Mouse (Mus musculus) neural tube, embryonic 12.5 days (tissue): ENCODE data around the gene Sqstm1. TPM values are rescaled to one million over a fixed set of nuclear protein-coding genes. Genes with fewer than 3 reads are reported as not detected.

Experiments used
- ATAC-seq: fragments of 200-750 bp; cut with Nextera tagmentation; 2 replicates; pipeline ENCODE4 v1.8.0; 2017; ENCODE audit warnings: low read depth, mild to moderate bottlenecking, moderate TSS enrichment, moderate library complexity; ENCODE audit not compliant: low FRiP score
- H3K27ac ChIP-seq: fragments of 300-500 bp; sonication (generic); 2 replicates; pipeline ENCODE4 v1.5.1; 2016
- H3K27me3 ChIP-seq: fragments of 300-500 bp; sonication (generic); replicated peaks from 2 replicates; pipeline ENCODE4 v1.6.1; 2016; ENCODE audit warnings: mild to moderate bottlenecking
- H3K36me3 ChIP-seq: fragments of 300-500 bp; sonication (generic); 2 replicates; pipeline ENCODE4 v1.6.1; 2016; ENCODE audit warnings: mild to moderate bottlenecking
- H3K4me1 ChIP-seq: fragments of 300-500 bp; sonication (generic); 2 replicates; pipeline ENCODE4 v1.6.1; 2016
- H3K4me2 ChIP-seq: fragments of 300-500 bp; sonication (generic); replicated peaks from 2 replicates; pipeline ENCODE4 v1.6.1; 2016; ENCODE audit warnings: mild to moderate bottlenecking
- H3K4me3 ChIP-seq: fragments of 300-500 bp; sonication (generic); 2 replicates; pipeline ENCODE4 v1.5.1; 2016
- H3K9ac ChIP-seq: fragments of 300-500 bp; sonication (generic); 2 replicates; pipeline ENCODE4 v1.6.1; 2016; ENCODE audit warnings: mild to moderate bottlenecking
- H3K9me3 ChIP-seq: fragments of 300-500 bp; sonication (generic); 2 replicates; pipeline ENCODE4 v1.6.1; 2016; ENCODE audit warnings: mild to moderate bottlenecking
- WGBS: fragments of 180-500 bp; shearing (Covaris S2); methylation state at CpG from one replicate; pipeline ENCODE4 v1.1.7; 2016; 5-methylcytosine and 5-hydroxymethylcytosine counted together
- polyA plus RNA-seq: library from polyadenylated mRNA; unstranded; fragments of >200 nt; fragmentation: Nextera tagmentation; extraction: Ambion mirVana; gene quantifications from 2 replicates; pipeline ENCODE4 v1.2.1, GENCODE M21; 2016

The Sqstm1 gene
- polyA plus RNA-seq, 1 experiment from 2014 or later: 241 TPM

DNA sequence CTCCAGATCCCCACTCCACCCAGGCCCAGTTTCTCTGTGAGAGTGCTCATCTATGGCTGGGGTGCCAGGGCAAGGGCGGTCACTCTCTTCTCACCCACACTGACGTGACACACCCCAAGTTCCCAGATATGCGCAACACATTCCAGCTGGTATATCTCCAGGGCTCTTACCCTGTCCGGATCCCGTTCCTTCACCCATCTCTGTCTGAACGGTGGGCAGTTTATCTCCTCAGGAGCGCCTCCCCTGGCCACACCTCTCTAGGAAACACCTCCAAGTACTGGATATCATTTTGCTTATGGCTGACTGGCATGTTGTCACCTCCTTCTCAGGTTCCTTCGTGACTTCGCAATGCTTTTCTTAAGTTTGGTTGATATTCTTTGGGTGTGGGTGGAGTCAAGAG, 5.0 kb upstream of the Sqstm1 start:
- Histone ChIP-seq H3K4me1 (peaks cover 5% of the 10 kb centered on the region), H3K36me3 (no peaks in the 10 kb centered on the region), H3K27ac (no peak overlapping the region), H3K9ac (no peak overlapping the region), H3K4me3 (no peak overlapping the region), H3K4me2 (peak overlapping the region; percentile 33), H3K27me3 (no peaks in the 10 kb centered on the region), H3K9me3 (no peaks in the 10 kb centered on the region)
- ATAC-seq: no peak
- WGBS: 25% methylated on average over 9 of the region's 9 CpGs

DNA sequence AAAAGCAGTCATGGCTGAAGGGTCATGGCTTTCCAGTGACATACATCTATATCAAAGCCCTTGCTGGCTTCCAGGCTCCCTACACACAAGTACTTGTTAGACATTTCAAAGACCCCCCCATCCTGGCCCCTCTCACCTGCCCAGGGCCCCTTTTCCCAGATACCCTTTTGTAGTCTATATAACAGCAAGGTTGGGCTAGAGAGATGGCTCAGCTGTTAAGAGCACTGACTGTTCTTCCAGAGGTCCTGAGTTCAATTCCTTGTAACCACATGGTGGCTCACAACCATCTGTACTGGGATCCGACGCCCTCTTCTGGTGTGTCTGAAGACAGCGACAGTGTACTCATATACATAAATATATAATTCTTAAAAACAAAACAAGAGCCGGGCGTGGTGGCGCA, 4.0 kb upstream of the Sqstm1 start:
- Histone ChIP-seq H3K9ac (no peak overlapping the region), H3K9me3 (no peaks in the 10 kb centered on the region), H3K27me3 (no peaks in the 10 kb centered on the region), H3K4me2 (no peak overlapping the region), H3K4me1 (peaks cover 5% of the 10 kb centered on the region), H3K27ac (no peak overlapping the region), H3K36me3 (no peaks in the 10 kb centered on the region), H3K4me3 (no peak overlapping the region)
- no peak for ATAC-seq
- 92% methylated on average over 6 of the region's 6 CpGs for WGBS

DNA sequence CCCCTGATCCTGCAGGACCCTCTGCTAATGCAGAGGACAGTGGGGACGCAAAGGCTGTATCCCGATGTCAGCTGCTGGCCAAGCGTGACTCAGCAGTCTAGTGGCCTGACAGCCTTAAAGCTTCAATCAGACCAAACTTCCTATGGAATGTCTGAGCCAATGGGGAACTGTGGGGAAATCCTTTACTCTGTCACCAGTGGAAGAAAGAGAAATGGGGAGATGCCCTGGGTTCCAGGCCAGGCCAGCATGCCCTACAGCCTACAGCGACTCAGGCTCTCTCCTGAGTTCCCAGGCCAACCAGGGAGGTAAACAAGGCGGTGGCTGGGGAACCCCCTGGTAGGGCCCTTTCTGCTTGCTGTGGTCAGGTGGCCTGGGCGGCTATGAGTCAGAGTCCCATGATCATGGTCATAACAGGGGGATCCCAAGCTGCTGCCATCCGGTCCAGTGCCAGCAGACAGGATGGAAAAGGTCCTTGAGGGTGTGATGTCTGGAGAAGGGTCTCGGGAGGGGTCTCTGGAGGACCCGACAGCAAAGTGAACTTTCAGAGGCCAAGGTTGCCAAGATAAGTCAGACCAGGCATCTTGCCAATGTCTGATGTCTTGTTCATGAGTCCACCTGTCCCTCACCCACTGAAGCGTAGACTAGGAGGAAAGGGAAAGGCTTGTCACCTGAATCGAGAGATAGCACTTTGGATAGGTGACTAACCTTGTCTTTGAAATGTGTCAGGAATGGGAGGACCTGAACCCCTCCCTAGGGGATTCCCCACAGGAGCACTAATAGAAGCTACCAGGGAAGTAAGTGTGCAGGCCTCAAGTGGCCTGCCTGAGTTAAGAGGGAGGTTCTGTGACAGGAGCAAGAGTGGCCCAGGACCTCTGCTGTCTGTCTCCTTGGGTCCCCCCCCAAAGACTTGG, 2.5 kb upstream of the Sqstm1 start:
- 69% methylated on average over 11 of the region's 11 CpGs for WGBS
- Histone ChIP-seq H3K9me3 (no peaks in the 10 kb centered on the region), H3K36me3 (no peaks in the 10 kb centered on the region), H3K27ac (no peak overlapping the region), H3K4me1 (peaks cover 12% of the 10 kb centered on the region), H3K4me2 (no peak overlapping the region), H3K9ac (no peak overlapping the region), H3K27me3 (no peaks in the 10 kb centered on the region), H3K4me3 (no peak overlapping the region)
- ATAC-seq: no peak

DNA sequence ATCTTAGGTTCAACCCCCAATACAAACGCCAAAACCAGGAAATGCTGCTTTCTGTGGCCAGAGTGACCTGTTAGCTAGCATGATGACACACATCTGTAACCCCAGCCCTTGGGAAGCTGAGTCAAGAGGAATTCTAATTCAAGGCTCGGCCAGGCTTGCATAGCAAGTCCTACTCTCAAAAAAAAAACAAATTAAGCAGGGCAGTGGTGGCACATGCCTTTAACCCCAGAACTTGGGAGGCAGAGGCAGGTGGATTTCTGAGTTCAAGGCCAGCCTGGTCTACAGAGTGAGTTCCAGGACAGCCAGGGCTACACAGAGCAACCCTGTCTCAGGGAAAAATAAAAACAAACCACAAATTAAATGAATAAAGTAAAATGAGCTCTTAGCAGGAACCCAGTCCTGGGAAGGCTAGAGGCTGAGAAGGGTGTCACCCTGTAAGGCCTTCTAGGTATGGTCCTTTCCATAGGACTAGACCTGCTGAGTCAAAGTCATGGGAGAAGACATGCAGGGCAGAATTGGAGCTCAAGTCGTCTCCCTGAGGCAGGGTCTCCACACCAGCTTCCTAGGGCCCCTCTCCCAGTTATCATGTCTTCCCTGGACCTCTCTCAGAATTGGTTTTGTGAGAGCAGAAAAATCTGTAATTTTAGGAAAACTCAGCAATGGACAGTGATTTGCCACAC, 1.6 kb upstream of the Sqstm1 start:
- Histone ChIP-seq H3K36me3 (peaks cover 5% of the 10 kb centered on the region), H3K4me3 (no peak overlapping the region), H3K9ac (no peak overlapping the region), H3K27me3 (no peaks in the 10 kb centered on the region), H3K4me2 (no peak overlapping the region), H3K27ac (no peak overlapping the region), H3K4me1 (peaks cover 12% of the 10 kb centered on the region), H3K9me3 (no peaks in the 10 kb centered on the region)
- WGBS: 77% methylated on average over 3 of the region's 3 CpGs
- no peak for ATAC-seq

DNA sequence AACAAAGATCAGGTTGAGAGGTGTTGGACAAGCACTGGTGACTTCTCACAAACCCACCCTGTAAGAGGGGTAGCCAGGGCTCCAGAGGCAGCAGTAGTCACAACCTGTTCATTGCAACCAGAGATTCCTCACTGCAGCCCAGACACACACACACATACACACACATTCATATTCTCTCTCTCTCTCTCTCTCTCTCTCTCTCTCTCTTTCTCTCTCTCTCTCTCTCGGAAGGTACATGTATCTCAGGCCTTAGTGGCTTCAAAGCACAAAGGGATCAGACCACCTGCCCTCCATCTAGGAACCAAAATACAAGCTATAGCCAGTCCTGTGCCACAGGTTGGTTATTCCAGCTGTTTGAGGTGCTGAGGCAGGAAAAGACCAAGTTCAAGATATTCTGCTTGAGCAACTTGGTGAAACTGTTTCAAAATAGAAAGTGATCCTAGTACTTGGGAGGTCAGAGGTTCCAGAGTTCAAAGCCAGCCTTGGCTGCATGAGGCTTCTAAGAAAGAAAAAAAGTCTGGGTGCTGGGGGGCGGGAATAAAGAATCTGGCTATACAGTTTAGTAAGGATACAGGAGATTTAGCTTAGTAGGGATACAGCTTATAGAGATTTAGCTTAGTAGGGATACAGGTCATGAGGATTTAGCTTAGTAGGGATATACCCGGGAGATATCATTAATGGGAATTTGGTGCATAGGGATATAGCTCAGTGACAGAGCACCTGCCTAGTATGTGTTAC, 864 bp upstream of the Sqstm1 start:
- Histone ChIP-seq H3K4me3 (no peak overlapping the region), H3K4me2 (peak overlapping the region; percentile 65), H3K4me1 (peaks cover 12% of the 10 kb centered on the region), H3K27me3 (no peaks in the 10 kb centered on the region), H3K9ac (peak overlapping the region; percentile 91; the same call in 1 of the 2 replicates), H3K9me3 (no peaks in the 10 kb centered on the region), H3K36me3 (peaks cover 13% of the 10 kb centered on the region), H3K27ac (no peak overlapping the region)
- ATAC-seq: no peak; the same call in 1 of the 2 replicates
- 92% methylated on average over 3 of the region's 3 CpGs for WGBS

DNA sequence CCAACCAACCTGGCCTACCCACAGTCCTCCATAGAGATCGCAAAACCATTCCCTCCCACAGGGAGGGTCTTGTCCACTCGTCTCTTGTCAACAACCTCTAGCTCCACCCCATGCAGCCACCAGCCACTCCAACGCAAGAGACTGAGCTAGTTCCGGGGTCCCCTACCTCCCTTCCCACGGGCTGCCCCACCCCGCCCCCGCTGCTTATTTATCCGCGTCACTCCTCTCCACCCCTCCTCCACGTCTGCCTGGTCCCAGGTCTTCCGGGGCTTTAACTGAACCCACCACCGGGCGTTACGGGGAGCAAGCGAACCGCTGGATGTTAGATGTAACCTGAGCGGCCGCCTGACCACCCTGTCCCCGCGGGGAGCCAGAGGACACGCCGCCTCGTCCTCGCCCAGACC, 524 bp downstream of the Sqstm1 start:
- peak overlapping the region; percentile 91 for H3K9ac ChIP-seq
- peak; percentile 94 for ATAC-seq
- H3K4me2 ChIP-seq: peak overlapping the region; percentile 65
- H3K27me3 ChIP-seq: no peaks in the 10 kb centered on the region
- no peaks in the 10 kb centered on the region for H3K9me3 ChIP-seq
- peaks cover 12% of the 10 kb centered on the region for H3K4me1 ChIP-seq
- peaks cover 26% of the 10 kb centered on the region for H3K36me3 ChIP-seq
- under 1% methylated on average over 24 of the region's 24 CpGs for WGBS
- peak overlapping the region; percentile 97 for H3K27ac ChIP-seq
- H3K4me3 ChIP-seq: peak overlapping the region; percentile 89

DNA sequence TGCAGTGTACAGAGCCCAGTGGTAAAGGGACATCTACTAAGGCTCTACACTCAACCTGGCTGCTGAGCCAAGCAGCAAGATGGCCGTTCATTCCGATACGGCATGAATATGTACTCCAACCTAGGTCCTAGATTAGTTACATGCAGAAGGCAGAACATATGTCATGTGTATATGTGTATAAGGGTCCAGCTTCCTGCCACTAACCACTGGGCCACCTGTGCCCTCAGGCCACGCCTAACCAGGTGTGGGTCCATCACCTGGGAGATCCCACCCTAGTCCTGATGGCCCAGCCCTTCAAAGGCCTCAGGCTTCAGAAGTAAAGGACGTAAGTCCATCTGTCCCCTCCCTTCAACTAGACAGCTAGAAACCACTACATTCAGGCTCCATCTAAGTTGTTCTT, 2.6 kb downstream of the Sqstm1 start:
- H3K4me1 ChIP-seq: peaks cover 12% of the 10 kb centered on the region
- H3K4me2 ChIP-seq: no peak overlapping the region
- peaks cover 45% of the 10 kb centered on the region for H3K36me3 ChIP-seq
- no peak overlapping the region for H3K27ac ChIP-seq
- no peaks in the 10 kb centered on the region for H3K27me3 ChIP-seq
- 95% methylated on average over 5 of the region's 5 CpGs for WGBS
- no peak overlapping the region for H3K4me3 ChIP-seq
- no peak for ATAC-seq
- H3K9me3 ChIP-seq: no peaks in the 10 kb centered on the region
- H3K9ac ChIP-seq: no peak overlapping the region

DNA sequence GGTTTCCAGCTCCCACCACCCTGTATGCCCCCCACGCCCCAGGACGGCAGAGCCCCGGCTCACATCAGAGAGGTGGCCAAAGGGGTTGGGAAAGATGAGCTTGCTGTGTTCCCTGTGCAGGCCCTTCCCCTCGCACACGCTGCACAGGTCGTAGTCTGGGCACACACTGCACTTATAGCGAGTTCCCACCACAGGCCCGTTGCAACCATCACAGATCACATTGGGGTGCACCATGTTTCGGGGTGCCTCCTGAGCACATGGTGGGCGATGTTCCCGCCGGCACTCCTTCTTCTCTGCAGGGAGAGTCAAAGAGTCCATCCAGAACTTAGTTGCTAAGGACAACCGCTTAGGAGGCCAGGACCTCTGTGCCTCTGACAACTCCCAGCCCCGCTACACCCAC, 3.3 kb downstream of the Sqstm1 start:
- Histone ChIP-seq H3K9ac (no peak overlapping the region), H3K4me2 (no peak overlapping the region), H3K4me3 (no peak overlapping the region), H3K27ac (no peak overlapping the region), H3K9me3 (no peaks in the 10 kb centered on the region), H3K27me3 (no peaks in the 10 kb centered on the region), H3K36me3 (peaks cover 52% of the 10 kb centered on the region), H3K4me1 (peaks cover 12% of the 10 kb centered on the region)
- 95% methylated on average over 14 of the region's 14 CpGs for WGBS
- no peak for ATAC-seq

DNA sequence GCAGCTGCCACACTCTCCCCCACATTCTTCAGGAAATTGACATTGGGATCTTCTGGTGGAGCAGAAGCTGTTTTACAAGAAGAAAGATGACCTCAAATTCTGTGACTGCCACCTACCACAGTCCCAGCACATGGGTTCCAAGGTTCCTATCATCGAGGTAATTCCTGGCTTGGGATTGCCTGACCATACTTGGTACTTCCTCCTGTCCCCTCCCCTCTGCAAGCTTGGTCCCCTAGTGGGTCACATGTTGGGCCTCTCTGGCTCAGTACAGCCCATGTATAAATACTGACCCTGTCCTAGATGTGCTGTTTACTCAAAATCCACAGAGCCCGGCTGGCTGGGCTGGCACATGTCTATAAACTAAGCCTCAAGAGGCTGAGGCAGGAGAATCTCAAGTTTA, 4.6 kb downstream of the Sqstm1 start:
- H3K4me2 ChIP-seq: no peak overlapping the region
- WGBS: 94% methylated on average over 2 of the region's 2 CpGs
- H3K36me3 ChIP-seq: peaks cover 65% of the 10 kb centered on the region
- H3K9ac ChIP-seq: no peak overlapping the region
- H3K9me3 ChIP-seq: no peaks in the 10 kb centered on the region
- peaks cover 8% of the 10 kb centered on the region for H3K4me1 ChIP-seq
- no peak overlapping the region for H3K27ac ChIP-seq
- no peak for ATAC-seq
- H3K4me3 ChIP-seq: no peak overlapping the region
- no peaks in the 10 kb centered on the region for H3K27me3 ChIP-seq

DNA sequence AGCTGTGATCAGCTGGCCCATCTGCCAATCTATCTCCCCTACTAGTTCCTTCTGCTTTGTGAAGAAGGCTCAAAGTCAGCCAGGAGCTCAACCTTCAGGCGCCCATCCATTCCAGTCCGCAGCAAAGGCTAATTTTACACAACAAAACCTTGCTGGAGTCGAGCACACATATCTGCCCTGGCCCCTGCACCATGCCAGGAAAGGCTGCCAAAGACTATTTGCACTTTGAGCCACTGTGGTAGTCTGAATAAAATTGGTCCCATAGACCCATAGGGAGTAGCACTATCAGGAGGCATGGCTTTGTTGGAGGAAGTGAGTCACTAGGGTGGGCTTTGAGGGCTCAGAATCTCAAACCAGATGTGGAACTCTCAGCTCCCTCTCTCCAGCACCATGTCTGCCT, 5.2 kb downstream of the Sqstm1 start:
- WGBS: 93% methylated on average over 3 of the region's 3 CpGs
- H3K9ac ChIP-seq: no peak overlapping the region
- H3K36me3 ChIP-seq: peaks cover 71% of the 10 kb centered on the region

DNA sequence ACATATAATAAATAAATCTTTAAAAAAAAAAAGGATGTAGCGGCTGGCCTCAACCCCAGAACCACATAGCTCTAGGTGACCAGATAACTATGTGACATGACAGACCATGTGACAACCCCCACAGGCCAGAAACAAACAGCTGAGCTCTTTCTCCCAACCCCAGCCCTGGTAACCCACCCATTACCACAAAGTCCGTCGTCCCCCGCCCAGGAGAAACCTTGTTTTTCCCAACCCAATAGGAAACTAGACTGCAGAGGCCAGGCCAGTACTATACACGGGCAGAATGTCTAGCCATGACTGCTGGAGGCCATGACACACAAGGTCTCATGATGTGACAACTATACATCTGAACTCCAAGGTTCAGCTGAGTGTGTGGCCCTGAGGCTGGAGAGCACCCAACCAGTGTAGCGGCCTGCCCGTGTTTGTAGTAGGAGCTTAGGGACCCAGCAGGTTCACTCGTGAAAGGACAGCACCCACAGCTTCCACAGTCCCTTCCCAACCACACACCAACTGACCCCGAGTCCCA, 7.3 kb downstream of the Sqstm1 start:
- Histone ChIP-seq H3K27ac (no peak overlapping the region), H3K4me1 (no peaks in the 10 kb centered on the region), H3K4me2 (no peak overlapping the region), H3K9me3 (no peaks in the 10 kb centered on the region), H3K9ac (no peak overlapping the region), H3K27me3 (no peaks in the 10 kb centered on the region), H3K36me3 (peaks cover 89% of the 10 kb centered on the region), H3K4me3 (no peak overlapping the region)
- no peak for ATAC-seq
- WGBS: 94% methylated on average over 9 of the region's 9 CpGs

More for the DNA sequence above, 5.2 kb downstream of the Sqstm1 start:
- no peak for ATAC-seq
- no peaks in the 10 kb centered on the region for H3K9me3 ChIP-seq
- no peak overlapping the region for H3K4me3 ChIP-seq
- H3K4me1 ChIP-seq: peaks cover 6% of the 10 kb centered on the region
- no peak overlapping the region for H3K27ac ChIP-seq
- no peak overlapping the region for H3K4me2 ChIP-seq
- H3K27me3 ChIP-seq: no peaks in the 10 kb centered on the region

DNA sequence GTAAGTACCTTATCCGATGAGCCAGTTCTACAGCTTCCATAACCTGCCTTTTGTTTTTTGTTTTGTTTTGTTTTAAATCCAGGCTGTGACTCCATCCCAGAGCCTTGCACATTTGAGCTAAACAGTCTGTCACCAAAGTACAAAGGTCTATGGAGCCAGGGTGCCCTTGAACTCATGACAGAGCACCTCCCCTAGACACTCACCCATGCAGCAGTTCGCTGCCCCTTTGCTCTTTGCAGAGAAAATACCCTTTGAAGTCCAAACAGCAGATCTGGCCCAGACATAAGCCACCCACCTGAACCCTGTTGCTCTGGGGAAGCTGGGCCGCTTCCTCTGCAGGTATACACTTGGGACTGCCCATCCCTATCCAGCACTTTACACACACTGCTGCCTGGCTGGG, 9.0 kb downstream of the Sqstm1 start:
- peaks cover 89% of the 10 kb centered on the region for H3K36me3 ChIP-seq

More for the DNA sequence above, 9.0 kb downstream of the Sqstm1 start:
- Histone ChIP-seq H3K27me3 (no peaks in the 10 kb centered on the region), H3K4me1 (no peaks in the 10 kb centered on the region), H3K9ac (no peak overlapping the region), H3K27ac (no peak overlapping the region), H3K4me2 (no peak overlapping the region), H3K9me3 (no peaks in the 10 kb centered on the region), H3K4me3 (no peak overlapping the region)
- WGBS: 94% methylated on average over 3 of the region's 3 CpGs
- no peak for ATAC-seq
